Mouse (Mus musculus) kidney, embryonic 16.5 days (tissue): Measurements from ENCODE around the gene Fam114a1. TPM values are rescaled to one million over a fixed set of nuclear protein-coding genes. Genes with fewer than 3 reads are reported as not detected.

Source experiments
- ATAC-seq: fragments of 200-750 bp; cut with Nextera tagmentation; 2 replicates; pipeline ENCODE4 v1.8.0; 2017; ENCODE audit warnings: moderate TSS enrichment; ENCODE audit not compliant: low FRiP score, low TSS enrichment
- H3K27ac ChIP-seq: fragments of 300-500 bp; sonication (generic); 2 replicates; pipeline ENCODE4 v1.5.1; 2014; ENCODE audit warnings: low read length
- H3K27me3 ChIP-seq: fragments of 300-500 bp; sonication (generic); 2 replicates; pipeline ENCODE4 v1.6.1; 2014; ENCODE audit warnings: low read length, control low read depth, mixed read lengths; ENCODE audit not compliant: insufficient read depth
- H3K36me3 ChIP-seq: fragments of 300-500 bp; sonication (generic); 2 replicates; pipeline ENCODE4 v1.6.1; 2014; ENCODE audit warnings: low read length, control low read depth, mixed read lengths; ENCODE audit not compliant: insufficient read depth
- H3K4me1 ChIP-seq: fragments of 300-500 bp; sonication (generic); 2 replicates; pipeline ENCODE4 v1.6.1; 2014; ENCODE audit warnings: low read length, control low read depth, mixed read lengths; ENCODE audit not compliant: insufficient read depth
- H3K4me2 ChIP-seq: fragments of 300-500 bp; sonication (generic); replicated peaks from 2 replicates; pipeline ENCODE4 v1.6.1; 2014; ENCODE audit warnings: low read depth, low read length
- H3K4me3 ChIP-seq: fragments of 300-500 bp; sonication (generic); 2 replicates; pipeline ENCODE4 v1.5.1; 2014; ENCODE audit warnings: mild to moderate bottlenecking, low read length
- H3K9ac ChIP-seq: fragments of 300-500 bp; sonication (generic); replicated peaks from 2 replicates; pipeline ENCODE4 v1.6.1; 2014; ENCODE audit warnings: low read length
- H3K9me3 ChIP-seq: fragments of 300-500 bp; sonication (generic); 2 replicates; pipeline ENCODE4 v1.6.1; 2016; ENCODE audit warnings: low read length, control low read depth
- WGBS: fragments of 180-500 bp; shearing (Covaris S2); extraction: QIAGEN DNeasy Blood & Tissue Kit; methylation state at CpG from one replicate; pipeline ENCODE4 v1.1.7; 2014; 5-methylcytosine and 5-hydroxymethylcytosine counted together
- polyA plus RNA-seq: library from polyadenylated mRNA; unstranded; fragments of >200 nt; fragmentation: Nextera tagmentation; extraction: Ambion mirVana; gene quantifications from 2 replicates; pipeline ENCODE4 v1.2.1, GENCODE M21; 2015

Fam114a1 gene
- polyA plus RNA-seq, 1 experiment from 2014 or later, result 44.6 TPM

- ATAC-seq, result no peak
- 83% methylated on average over 5 of the region's 5 CpGs for WGBS
Measured at GRCm38 (mm10) chr5:64963271-64963670, 6.6 kb upstream of the Fam114a1 start.

GRCm38 (mm10) chr5:64963735-64964134 lies 6.1 kb upstream of the Fam114a1 start:
- no peak overlapping the region for H3K4me2 ChIP-seq
- ATAC-seq, result no peak
- 84% methylated on average over 3 of the region's 3 CpGs for WGBS

More at GRCm38 (mm10) chr5:64963271-64963670, 6.6 kb upstream of the Fam114a1 start:
- Histone ChIP-seq H3K36me3 (no peaks in the 10 kb centered on the region), H3K4me3 (no peak overlapping the region), H3K9me3 (no peaks in the 10 kb centered on the region), H3K27me3 (no peaks in the 10 kb centered on the region), H3K4me2 (no peak overlapping the region), H3K4me1 (no peaks in the 10 kb centered on the region), H3K9ac (no peak overlapping the region), H3K27ac (no peak overlapping the region)

GRCm38 (mm10) chr5:64968961-64969860 lies 660 bp upstream of the Fam114a1 start:
- WGBS, result 6% methylated on average over 14 of the region's 14 CpGs
- Histone ChIP-seq H3K4me1 (0 out of 2 replicates have a peak, but pooled peaks cover 9% of the 10 kb centered on the region), H3K27ac (peak overlapping the region; percentile 85), H3K9ac (peak overlapping the region; percentile 90), H3K9me3 (no peaks in the 10 kb centered on the region), H3K4me3 (peak overlapping the region; percentile 77), H3K36me3 (0 out of 2 replicates have a peak, but pooled peaks cover 5% of the 10 kb centered on the region), H3K27me3 (no peaks in the 10 kb centered on the region), H3K4me2 (peak overlapping the region; percentile 92)
- ATAC-seq, result peak; percentile 80

More at GRCm38 (mm10) chr5:64963735-64964134, 6.1 kb upstream of the Fam114a1 start:
- no peaks in the 10 kb centered on the region for H3K27me3 ChIP-seq
- H3K36me3 ChIP-seq, result no peaks in the 10 kb centered on the region
- no peaks in the 10 kb centered on the region for H3K9me3 ChIP-seq
- no peak overlapping the region for H3K4me3 ChIP-seq
- no peaks in the 10 kb centered on the region for H3K4me1 ChIP-seq
- H3K9ac ChIP-seq, result no peak overlapping the region
- no peak overlapping the region for H3K27ac ChIP-seq

DNA sequence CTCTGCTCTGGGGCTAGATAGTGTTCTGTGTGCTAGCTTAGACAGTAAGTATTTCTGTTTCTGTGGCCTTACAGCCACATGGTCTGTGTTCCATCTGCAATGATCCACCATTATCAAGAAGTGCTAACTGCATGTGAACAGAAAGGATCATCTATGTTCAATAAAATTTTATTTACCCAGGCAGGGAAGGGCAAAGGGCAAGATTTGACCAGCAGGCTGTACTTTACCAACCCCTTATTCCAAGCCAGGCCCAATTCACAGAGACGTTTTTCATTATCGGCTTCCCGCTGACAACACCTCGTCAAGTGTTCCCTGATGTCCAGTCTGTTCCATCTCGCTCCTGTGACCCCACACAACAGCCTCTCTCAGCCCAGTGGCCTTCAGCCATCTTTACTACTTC lies 5.2 kb downstream of the Fam114a1 start:
- 0 out of 2 replicates have a peak, but pooled peaks cover 3% of the 10 kb centered on the region for H3K4me1 ChIP-seq
- WGBS, result 74% methylated on average over 5 of the region's 5 CpGs
- no peaks in the 10 kb centered on the region for H3K9me3 ChIP-seq
- H3K27ac ChIP-seq, result no peak overlapping the region
- no peak overlapping the region for H3K4me2 ChIP-seq
- H3K9ac ChIP-seq, result no peak overlapping the region
- no peaks in the 10 kb centered on the region for H3K27me3 ChIP-seq
- peaks cover 10% of the 10 kb centered on the region for H3K36me3 ChIP-seq
- no peak overlapping the region for H3K4me3 ChIP-seq
- no peak for ATAC-seq

DNA sequence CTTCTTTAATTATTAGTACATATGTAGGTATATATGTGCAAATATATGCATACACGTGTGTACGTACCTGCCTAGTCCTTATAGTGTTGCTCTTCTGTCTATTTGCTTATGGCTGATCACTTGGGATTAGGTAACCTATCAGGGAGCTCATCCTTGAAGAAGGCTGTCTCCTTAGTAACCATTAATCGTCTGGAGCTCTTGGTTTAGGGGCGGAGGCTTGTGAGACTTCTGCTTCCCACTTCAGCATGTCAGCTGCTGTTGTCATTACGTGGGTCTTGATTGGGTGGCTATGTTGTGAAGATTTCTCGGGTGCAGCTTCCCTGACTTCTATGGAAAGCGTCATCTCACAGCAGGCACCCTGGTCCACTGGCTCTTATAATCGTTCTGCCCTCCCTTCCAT lies 7.3 kb downstream of the Fam114a1 start:
- H3K4me1 ChIP-seq, result no peaks in the 10 kb centered on the region
- ATAC-seq, result no peak
- H3K36me3 ChIP-seq, result peaks cover 27% of the 10 kb centered on the region
- H3K27me3 ChIP-seq, result no peaks in the 10 kb centered on the region
- no peak overlapping the region for H3K4me3 ChIP-seq
- no peak overlapping the region for H3K27ac ChIP-seq
- 79% methylated on average over 8 of the region's 8 CpGs for WGBS
- H3K9ac ChIP-seq, result no peak overlapping the region
- no peaks in the 10 kb centered on the region for H3K9me3 ChIP-seq
- H3K4me2 ChIP-seq, result no peak overlapping the region

GRCm38 (mm10) chr5:64985971-64986370 lies 16.1 kb downstream of the Fam114a1 start:
- 54% methylated on average over 7 of the region's 7 CpGs for whole genome bisulfite sequencing
- no peak for ATAC-seq
- H3K9ac ChIP-seq, result no peak overlapping the region
- no peaks in the 10 kb centered on the region for H3K27me3 ChIP-seq
- no peak overlapping the region for H3K4me3 ChIP-seq
- H3K36me3 ChIP-seq, result peaks cover 34% of the 10 kb centered on the region
- no peak overlapping the region for H3K27ac ChIP-seq
- no peaks in the 10 kb centered on the region for H3K4me1 ChIP-seq
- H3K9me3 ChIP-seq, result no peaks in the 10 kb centered on the region
- H3K4me2 ChIP-seq, result no peak overlapping the region

- no peak for ATAC-seq
- Histone ChIP-seq H3K9me3 (no peaks in the 10 kb centered on the region), H3K4me1 (no peaks in the 10 kb centered on the region), H3K4me2 (no peak overlapping the region), H3K9ac (no peak overlapping the region), H3K27me3 (no peaks in the 10 kb centered on the region), H3K36me3 (peaks cover 13% of the 10 kb centered on the region), H3K27ac (no peak overlapping the region), H3K4me3 (no peak overlapping the region)
- 97% methylated on average over 1 of the region's 1 CpGs for WGBS
Measured at GRCm38 (mm10) chr5:64989940-64990339, 20.1 kb downstream of the Fam114a1 start.

DNA sequence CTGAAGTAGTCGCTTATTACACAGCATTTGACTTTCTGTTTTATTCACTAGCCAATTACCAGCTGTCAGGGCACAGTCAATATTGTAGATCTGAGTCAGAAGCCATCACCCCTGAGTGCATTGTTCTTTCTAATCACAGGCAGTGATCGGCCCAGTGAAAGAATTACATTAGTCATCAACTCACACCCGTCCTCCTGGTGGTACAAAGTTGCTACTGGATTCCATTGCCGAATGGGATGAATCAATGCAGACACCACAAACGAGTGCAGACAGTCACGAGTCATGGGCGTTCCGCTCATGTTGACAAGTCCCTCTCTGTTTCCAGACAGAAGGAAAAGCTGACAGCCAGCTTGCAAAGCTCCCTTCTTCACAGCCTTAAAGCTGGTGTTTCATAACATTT lies 22.7 kb downstream of the Fam114a1 start:
- 74% methylated on average over 8 of the region's 8 CpGs for WGBS
- no peaks in the 10 kb centered on the region for H3K4me1 ChIP-seq
- peaks cover 15% of the 10 kb centered on the region for H3K36me3 ChIP-seq
- no peaks in the 10 kb centered on the region for H3K9me3 ChIP-seq
- no peak for ATAC-seq
- H3K27me3 ChIP-seq, result no peaks in the 10 kb centered on the region
- H3K4me3 ChIP-seq, result no peak overlapping the region
- no peak overlapping the region for H3K9ac ChIP-seq
- H3K4me2 ChIP-seq, result no peak overlapping the region
- H3K27ac ChIP-seq, result no peak overlapping the region

DNA sequence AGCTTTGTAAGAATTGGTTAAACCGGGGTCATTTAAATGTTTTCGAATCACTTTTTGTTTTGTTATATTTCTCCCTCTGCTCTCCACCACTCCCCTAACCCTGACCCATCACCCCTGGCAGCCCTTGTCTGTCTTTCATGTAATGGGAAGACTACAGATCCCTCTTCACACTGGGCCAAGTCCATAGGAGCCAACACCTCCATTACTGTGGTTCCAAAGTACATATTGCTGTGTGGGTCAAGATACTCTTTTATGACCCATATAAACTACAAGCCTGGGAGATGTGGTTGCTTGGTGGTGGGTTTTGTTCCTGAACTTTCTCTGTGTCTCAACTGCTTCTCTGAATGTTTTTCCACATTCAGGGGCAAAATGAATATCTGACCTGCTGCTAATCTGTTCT lies 25.5 kb downstream of the Fam114a1 start:
- no peaks in the 10 kb centered on the region for H3K4me1 ChIP-seq
- H3K9me3 ChIP-seq, result no peaks in the 10 kb centered on the region
- H3K36me3 ChIP-seq, result peaks cover 14% of the 10 kb centered on the region
- no peak overlapping the region for H3K4me3 ChIP-seq
- no peak overlapping the region for H3K4me2 ChIP-seq
- H3K27ac ChIP-seq, result no peak overlapping the region
- H3K9ac ChIP-seq, result no peak overlapping the region
- no peaks in the 10 kb centered on the region for H3K27me3 ChIP-seq
- ATAC-seq, result no peak
- WGBS, result 96% methylated on average over 2 of the region's 2 CpGs
